Mouse (Mus musculus) CH12.LX (cell line): ENCODE measurements at regions not wholly inside any gene's neighbourhood (a gene's known extent, or its start where the extent isn't known, plus 50 kb on each side); places are given as distances from the start of the nearest gene placed in this dataset.

Experiments
- DNase-seq: peaks from one replicate; pipeline ENCODE4 v3.0.0-alpha.2; 2013; ENCODE audit errors: extremely low read depth
- H3K27ac ChIP-seq: 2 replicates; pipeline ENCODE4 v1.5.1; 2012; ENCODE audit warnings: low read depth, mild to moderate bottlenecking, control low read depth, moderate library complexity; ENCODE audit not compliant: insufficient read depth
- H3K27me3 ChIP-seq: replicated peaks from 2 replicates; pipeline ENCODE3; 2012; ENCODE audit warnings: inconsistent platforms
- H3K36me3 ChIP-seq, 2 experiments: replicated peaks in 1 of 2; 2 replicates each; pipeline versions ENCODE3 to v1.6.1; 2012; ENCODE audit warnings: inconsistent platforms in 1 of 2, low read length in 1 of 2, mild to moderate bottlenecking in 1 of 2, mixed read lengths in 1 of 2, moderate library complexity in 1 of 2; ENCODE audit not compliant: control insufficient read depth in 1 of 2, insufficient read depth in 1 of 2
- H3K4me1 ChIP-seq, 2 experiments: 2 replicates each; pipeline ENCODE4 v1.6.1; 2012; ENCODE audit warnings: inconsistent platforms in 1 of 2, moderate library complexity in 1 of 2; ENCODE audit not compliant: insufficient read depth in 2 of 2, control insufficient read depth in 1 of 2
- H3K4me2 ChIP-seq: 2 replicates; pipeline ENCODE4 v1.6.1; 2012; ENCODE audit warnings: low read depth, mild to moderate bottlenecking, control low read depth; ENCODE audit not compliant: poor library complexity, insufficient read depth, severe bottlenecking
- H3K4me3 ChIP-seq, 3 experiments: fragments of 150-350 bp in 1 of 3; sonication (generic) in 1 of 3; replicated peaks in 1 of 3; 2 replicates each; pipeline versions ENCODE3 to v1.5.1; 2011 to 2012; ENCODE audit warnings: low read depth in 2 of 3, low read length in 2 of 3, mild to moderate bottlenecking in 2 of 3, moderate library complexity in 2 of 3, control low read depth in 1 of 3, improper control_type of control experiment in 1 of 3, inconsistent platforms in 1 of 3, mixed read lengths in 1 of 3; ENCODE audit not compliant: poor library complexity in 1 of 3
- H3K79me2 ChIP-seq: replicated peaks from 2 replicates; pipeline ENCODE4 v1.6.1; 2012; ENCODE audit warnings: mild to moderate bottlenecking, moderate library complexity; ENCODE audit not compliant: control insufficient read depth, poor library complexity, insufficient read depth, severe bottlenecking; ENCODE audit errors: extremely low read depth
- H3K9ac ChIP-seq: 2 replicates; pipeline ENCODE4 v1.6.1; 2012; ENCODE audit warnings: low read depth, mild to moderate bottlenecking, control low read depth, moderate library complexity; ENCODE audit not compliant: insufficient read depth
- H3K9me3 ChIP-seq: replicated peaks from 2 replicates; pipeline ENCODE3; 2012; ENCODE audit warnings: low read length, inconsistent platforms, mixed read lengths
- CHD1 ChIP-seq: IDR thresholded peaks from 2 replicates; pipeline ENCODE4 v1.6.1; 2012; ENCODE audit warnings: low read depth, low read length, improper control_type of control experiment, inconsistent platforms
- E2F4 ChIP-seq: IDR thresholded peaks from 2 replicates; pipeline ENCODE4 v1.6.1; 2011; ENCODE audit warnings: low read depth, low read length, improper control_type of control experiment; ENCODE audit not compliant: insufficient replicate concordance
- EP300 ChIP-seq: IDR thresholded peaks from 2 replicates; pipeline ENCODE4 v1.6.1; 2011; ENCODE audit warnings: low read length, improper control_type of control experiment
- GABPA ChIP-seq: IDR thresholded peaks from 2 replicates; pipeline ENCODE4 v1.6.1; 2012; ENCODE audit warnings: low read depth, low read length, improper control_type of control experiment, inconsistent platforms; ENCODE audit not compliant: insufficient replicate concordance
- HCFC1 ChIP-seq: IDR thresholded peaks from 2 replicates; pipeline ENCODE4 v1.6.1; 2012; ENCODE audit warnings: low read depth, mild to moderate bottlenecking, inconsistent platforms, low read length, improper control_type of control experiment
- JUND ChIP-seq: conservative IDR thresholded peaks from 2 replicates; pipeline ENCODE4 v1.6.1; 2011; ENCODE audit warnings: low read depth, low read length, improper control_type of control experiment
- KAT2A ChIP-seq: IDR thresholded peaks from 2 replicates; pipeline ENCODE4 v1.6.1; 2012; ENCODE audit warnings: low read length, improper control_type of control experiment, inconsistent platforms; ENCODE audit not compliant: insufficient replicate concordance
- MAFK ChIP-seq: IDR thresholded peaks from 2 replicates; pipeline ENCODE4 v1.6.1; 2011; ENCODE audit warnings: low read length, improper control_type of control experiment; ENCODE audit not compliant: insufficient replicate concordance
- MAX ChIP-seq: IDR thresholded peaks from 2 replicates; pipeline ENCODE4 v1.6.1; 2011; ENCODE audit warnings: low read length, improper control_type of control experiment
- MEF2A ChIP-seq: IDR thresholded peaks from 2 replicates; pipeline ENCODE4 v1.6.1; 2014; ENCODE audit warnings: low read depth, mild to moderate bottlenecking, inconsistent platforms, low read length, improper control_type of control experiment, borderline replicate concordance
- MXI1 ChIP-seq: IDR thresholded peaks from 2 replicates; pipeline ENCODE4 v1.6.1; 2011; ENCODE audit warnings: mild to moderate bottlenecking, low read depth, low read length, improper control_type of control experiment
- MYC ChIP-seq: IDR thresholded peaks from 2 replicates; pipeline ENCODE4 v1.6.1; 2011; ENCODE audit warnings: low read depth, mild to moderate bottlenecking, improper control_type of control experiment, low read length
- NELFE ChIP-seq: IDR thresholded peaks from 2 replicates; pipeline ENCODE4 v1.6.1; 2011; ENCODE audit warnings: low read depth, low read length, improper control_type of control experiment
- RAD21 ChIP-seq: IDR thresholded peaks from 2 replicates; pipeline ENCODE4 v1.6.1; 2011; ENCODE audit warnings: low read depth, mild to moderate bottlenecking, low read length, improper control_type of control experiment, moderate library complexity
- SIN3A ChIP-seq: IDR thresholded peaks from 2 replicates; pipeline ENCODE4 v1.6.1; 2012; ENCODE audit warnings: low read length, improper control_type of control experiment, inconsistent platforms
- SMC3 ChIP-seq: IDR thresholded peaks from 2 replicates; pipeline ENCODE4 v1.6.1; 2011; ENCODE audit warnings: low read depth, low read length, improper control_type of control experiment
- TBP ChIP-seq: conservative IDR thresholded peaks from 2 replicates; pipeline ENCODE4 v1.6.1; 2011; ENCODE audit warnings: low read depth, low read length, improper control_type of control experiment
- ZC3H11A ChIP-seq: IDR thresholded peaks from 2 replicates; pipeline ENCODE4 v1.6.1; 2012; ENCODE audit warnings: low read depth, mild to moderate bottlenecking, inconsistent platforms, low read length, improper control_type of control experiment
- ZKSCAN1 ChIP-seq: IDR thresholded peaks from 2 replicates; pipeline ENCODE4 v1.6.1; 2012; ENCODE audit warnings: low read depth, inconsistent platforms, low read length, improper control_type of control experiment, borderline replicate concordance
- ZMIZ1 ChIP-seq: IDR thresholded peaks from 2 replicates; pipeline ENCODE4 v1.6.1; 2012; ENCODE audit warnings: low read depth, mild to moderate bottlenecking, inconsistent platforms, low read length, improper control_type of control experiment
- dilution Hi-C: fragments of 300-500 bp; cut with MboI; formaldehyde crosslinking; loops from 2 replicates; pipeline ENCODE4 v1.14.3; 2020; ENCODE audit warnings: low sequenced_read_pairs; ENCODE audit not compliant: extremely low pct_unique_long_range_greater_than_20kb, extremely low pct_ligation_motif_present
- in situ Hi-C: fragments of 300-500 bp; cut with MboI; formaldehyde crosslinking; loops from 3 replicates; pipeline ENCODE4 v1.14.3; 2019; ENCODE audit warnings: low sequenced_read_pairs, low pct_ligation_motif_present, low pct_unique_long_range_greater_than_20kb, mixed read lengths

DNA sequence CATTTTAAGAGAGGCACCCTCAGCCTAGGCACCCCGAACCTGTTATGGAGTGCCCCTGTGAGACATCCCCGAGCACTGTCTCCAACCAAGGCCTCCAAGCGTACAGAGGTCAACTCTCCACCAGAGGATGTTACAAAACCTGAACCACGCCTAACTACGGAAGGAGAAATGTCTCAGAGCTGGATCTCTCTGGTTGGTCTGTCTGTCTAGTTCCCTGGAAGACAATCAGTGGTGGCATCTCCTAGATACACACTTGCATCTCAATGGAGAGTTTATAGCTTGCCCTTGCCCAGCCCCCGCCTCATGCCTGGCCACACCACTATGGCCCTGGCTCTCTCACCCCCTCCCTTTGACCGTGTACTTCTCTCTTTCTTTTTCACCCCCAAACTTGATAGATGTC lies 69.2 kb downstream of the Mis18a start:
- no peaks in the 10 kb centered on the region for H3K79me2 ChIP-seq
- no peak for DNase-seq
- no peak overlapping the region for H3K4me3 ChIP-seq
- H3K27ac ChIP-seq = no peak overlapping the region
- dilution Hi-C loops (no loop called here), in situ Hi-C loops (no loop called here)
- no peak overlapping the region for H3K4me2 ChIP-seq
- peaks cover 64% of the 10 kb centered on the region for H3K27me3 ChIP-seq
- H3K4me1 ChIP-seq = no peaks in the 10 kb centered on the region
- no peak overlapping the region for H3K9ac ChIP-seq
- no peaks in the 10 kb centered on the region for H3K36me3 ChIP-seq
- H3K9me3 ChIP-seq = peaks cover 12% of the 10 kb centered on the region
- no peak for TF ChIP-seq JUND
- TF ChIP-seq TBP = no peak
- no peak for TF ChIP-seq MAFK
- no peak for TF ChIP-seq MYC
- no peak for TF ChIP-seq EP300
- TF ChIP-seq E2F4 = no peak
- no peak for TF ChIP-seq HCFC1
- no peak for TF ChIP-seq SMC3
- no peak for TF ChIP-seq CHD1
- TF ChIP-seq ZC3H11A = no peak
- TF ChIP-seq MAX = no peak
- no peak for TF ChIP-seq SIN3A
- TF ChIP-seq NELFE = no peak
- TF ChIP-seq ZMIZ1 = no peak
- TF ChIP-seq MXI1 = no peak
- no peak for TF ChIP-seq ZKSCAN1
- no peak for TF ChIP-seq KAT2A
- TF ChIP-seq GABPA = no peak

DNA sequence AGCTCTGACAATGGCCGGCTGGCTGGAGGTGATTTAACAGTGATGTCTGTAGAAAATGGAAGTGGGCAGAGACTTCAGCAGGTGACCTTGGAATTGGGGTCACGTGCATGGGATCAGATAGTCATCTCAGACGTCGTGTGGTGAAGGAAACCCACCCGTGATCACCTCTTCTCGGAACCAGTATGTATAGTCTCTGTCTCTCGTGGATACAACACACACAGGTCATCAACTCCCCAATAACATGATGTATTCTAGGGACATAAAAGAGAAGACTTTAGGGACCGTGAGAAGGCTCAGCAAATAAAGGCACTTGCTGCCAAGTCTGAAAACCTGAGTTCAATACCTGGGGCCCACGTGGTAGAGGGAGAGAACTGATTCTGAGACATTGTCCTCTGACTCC lies 70.2 kb downstream of the Mis18a start:
- no peaks in the 10 kb centered on the region for H3K36me3 ChIP-seq
- no peak for DNase-seq
- H3K4me1 ChIP-seq = no peaks in the 10 kb centered on the region
- no peak overlapping the region for H3K9ac ChIP-seq
- no peak overlapping the region for H3K4me2 ChIP-seq
- H3K79me2 ChIP-seq = no peaks in the 10 kb centered on the region
- peaks cover 58% of the 10 kb centered on the region for H3K27me3 ChIP-seq
- H3K27ac ChIP-seq = no peak overlapping the region
- in situ Hi-C loops = no loop called here
- dilution Hi-C loops = no loop called here
- H3K4me3 ChIP-seq = no peak overlapping the region
- TF ChIP-seq MEF2A (no peak), RAD21 (no peak), EP300 (no peak)
- H3K9me3 ChIP-seq = peaks cover 12% of the 10 kb centered on the region
